Mouse (Mus musculus) spleen, postnatal 36 days (tissue): ENCODE results near the gene Mfsd6.
"Not testable (repeated sequence)": the region's sequence is repeated elsewhere in the genome, so short reads cannot be mapped to it uniquely, and the experiment has no call there.

Experiments used
- DNase-seq, 2 experiments: peaks; one replicate each; pipeline ENCODE4 v3.0.0; 2022; ENCODE audit warnings: low spot score in 2 of 2, mixed read lengths in 1 of 2

Mfsd6 gene

DNA sequence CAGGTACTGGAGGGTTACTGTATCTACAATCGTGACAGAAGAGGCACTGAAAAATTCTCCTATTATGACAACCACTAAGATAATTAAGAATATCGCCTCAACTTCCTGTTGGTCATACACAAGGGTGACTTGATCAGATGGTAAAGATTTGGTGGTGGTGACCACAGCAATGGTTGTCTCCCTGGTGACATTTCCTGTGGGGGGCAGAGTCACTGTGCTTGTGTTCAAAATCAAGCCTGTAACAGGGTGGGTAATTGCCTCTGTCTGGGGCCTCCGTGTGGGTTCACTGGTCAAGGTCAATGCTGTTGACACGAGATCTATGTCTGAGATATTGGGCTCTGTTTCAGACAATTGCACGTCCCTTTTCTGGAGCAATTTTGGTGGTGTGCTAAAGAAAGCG, 18.5 kb downstream of the Mfsd6 start:
- no peak for DNase-seq

DNA sequence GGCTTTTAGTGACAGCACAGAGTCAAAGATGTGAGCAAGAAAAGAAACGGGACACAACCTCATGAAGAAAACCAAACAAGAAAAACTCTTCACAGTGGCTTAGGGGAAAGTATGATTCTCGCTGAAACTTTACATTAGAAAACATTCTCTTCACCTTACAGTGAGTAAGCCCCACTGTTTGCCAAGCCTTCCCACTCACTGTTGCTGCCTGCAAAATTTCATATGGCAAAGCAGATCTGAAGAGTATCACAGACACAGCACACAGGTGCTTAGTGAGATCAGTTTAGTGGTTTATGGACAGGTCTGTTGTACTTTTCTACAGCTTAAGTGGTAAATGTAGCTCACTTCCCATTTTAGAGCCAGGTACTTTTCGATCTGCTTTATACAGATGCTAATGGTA, 20.2 kb downstream of the Mfsd6 start:
- DNase-seq = no peak

DNA sequence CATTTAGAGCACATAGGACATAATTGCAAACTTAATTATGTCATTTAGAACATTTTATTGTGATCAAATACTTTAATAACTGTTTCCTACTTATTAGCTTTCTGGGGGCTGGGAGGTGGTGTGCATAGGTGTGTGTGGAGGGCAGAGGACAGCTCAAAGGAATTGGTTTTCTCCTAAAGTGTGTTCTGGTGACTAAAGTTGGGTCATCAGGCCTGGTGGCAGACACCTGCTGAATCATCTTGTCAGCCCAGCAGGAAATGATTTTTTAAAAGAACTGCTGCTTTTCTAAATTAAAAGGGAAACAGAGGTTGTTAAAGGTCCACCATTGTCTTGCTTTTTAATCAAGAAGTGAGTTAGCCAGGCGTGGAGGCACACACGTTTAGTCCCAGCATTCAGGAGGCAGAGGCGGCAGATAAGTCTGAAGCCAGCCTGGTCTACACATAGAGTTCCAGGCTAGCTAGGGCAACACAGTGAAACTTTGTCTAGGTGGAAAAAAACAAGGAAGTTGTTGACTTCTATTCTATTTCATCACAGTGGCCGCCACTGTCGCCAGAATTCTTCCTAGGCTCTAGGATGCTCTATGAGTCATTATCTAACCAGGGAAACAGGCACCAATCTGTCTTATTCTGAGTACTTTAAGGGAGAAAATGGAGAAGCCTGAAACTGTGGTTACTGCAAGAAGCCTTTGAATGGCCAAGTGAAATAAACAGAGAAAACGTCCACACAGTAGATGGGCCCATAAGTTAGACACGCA, 24.3 kb downstream of the Mfsd6 start:
- DNase-seq = no peak

DNA sequence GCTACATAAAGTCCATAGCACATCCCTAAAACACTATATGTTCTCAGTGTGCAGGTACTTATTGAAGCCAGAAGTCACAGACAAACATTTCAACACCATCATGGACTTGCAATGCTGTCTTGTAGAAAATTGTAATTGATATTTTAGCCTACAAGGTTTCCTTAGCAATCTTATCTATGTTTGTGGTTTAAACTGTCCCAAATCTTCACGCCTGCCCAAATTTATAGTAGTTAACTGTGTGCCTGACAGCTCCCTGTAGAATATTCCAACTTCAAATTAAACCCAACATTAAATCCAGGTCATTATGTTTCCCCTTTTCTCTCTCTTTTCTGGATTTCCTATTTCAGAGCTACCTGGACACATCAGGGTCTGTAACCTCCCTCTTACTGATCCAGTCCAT, 25.3 kb downstream of the Mfsd6 start:
- DNase-seq = no peak

DNA sequence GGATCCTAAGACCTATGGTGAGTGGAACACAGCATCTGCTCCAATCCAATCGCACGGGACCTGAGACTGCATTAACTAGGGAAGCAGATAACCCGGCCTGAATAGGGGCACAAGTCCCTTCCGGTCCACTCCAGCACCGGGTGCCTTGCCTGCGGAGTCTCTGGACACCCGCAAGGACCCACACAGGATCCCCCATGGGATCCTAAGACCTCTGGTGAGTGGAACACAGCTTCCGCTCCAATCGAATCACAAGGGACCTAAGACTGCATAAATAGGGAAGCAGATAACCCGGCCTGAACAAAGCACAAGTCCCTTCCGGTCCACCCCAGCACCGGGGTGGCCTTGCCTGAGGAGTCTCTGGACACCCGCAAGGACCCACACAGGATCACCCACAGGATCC, 32.8 kb downstream of the Mfsd6 start:
- DNase-seq = not testable (repeated sequence)

DNA sequence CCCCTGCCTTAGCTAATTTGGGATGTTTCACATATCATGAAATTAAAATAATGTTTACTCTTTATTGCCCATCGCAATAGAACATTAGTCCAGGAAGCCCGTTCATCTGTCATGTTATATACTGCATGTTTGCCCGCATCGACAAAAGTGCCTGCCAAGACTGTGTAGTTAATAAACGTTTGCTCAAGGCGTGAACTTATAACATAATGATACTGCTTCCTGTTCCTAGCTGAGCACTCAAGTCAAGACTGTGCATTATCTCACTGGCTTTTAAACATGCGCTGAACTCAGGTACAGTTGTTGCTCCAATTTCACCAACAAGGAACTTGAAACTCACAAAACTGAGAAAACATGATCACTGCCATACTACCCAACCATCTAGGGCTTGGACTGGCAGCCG, 39.6 kb downstream of the Mfsd6 start:
- no peak for DNase-seq

DNA sequence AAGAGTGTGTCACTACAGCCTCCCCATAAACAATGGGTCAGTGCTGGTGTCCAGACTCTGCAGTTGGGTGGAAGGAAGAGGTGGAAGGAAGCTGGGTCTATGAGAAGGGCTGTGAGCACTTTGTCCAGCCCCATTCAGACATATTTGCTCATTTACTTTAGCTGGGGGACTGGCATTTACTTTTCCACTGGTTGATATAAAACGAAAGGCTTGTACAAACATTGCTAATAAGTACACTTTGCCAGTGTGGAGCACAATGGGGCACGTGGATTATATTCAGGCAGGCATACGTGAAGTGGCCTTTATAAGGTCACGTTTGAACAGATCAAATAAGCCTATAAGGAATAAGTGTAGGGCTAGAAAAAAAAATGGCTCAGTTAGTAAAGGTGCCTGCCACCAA, 43.7 kb downstream of the Mfsd6 start:
- no peak for DNase-seq

DNA sequence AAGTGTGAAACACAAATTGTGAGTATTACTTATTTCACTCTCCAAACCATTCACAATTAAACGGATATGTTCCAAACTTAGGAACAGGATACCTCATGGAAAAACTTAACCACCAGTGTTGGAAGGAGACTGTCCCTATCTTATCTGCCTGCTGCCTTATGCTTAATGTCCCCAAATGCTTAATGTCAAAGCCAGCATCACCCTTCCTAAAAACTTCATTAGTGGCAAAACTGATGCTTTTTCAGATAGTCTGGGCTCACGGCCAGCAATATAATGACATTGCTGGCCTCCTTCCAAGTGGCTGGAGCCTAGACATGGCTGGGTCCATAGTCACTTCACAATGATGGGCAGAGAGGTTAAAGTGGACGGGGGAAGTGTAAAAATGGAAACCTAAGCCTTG, 50.6 kb downstream of the Mfsd6 start:
- no peak for DNase-seq

DNA sequence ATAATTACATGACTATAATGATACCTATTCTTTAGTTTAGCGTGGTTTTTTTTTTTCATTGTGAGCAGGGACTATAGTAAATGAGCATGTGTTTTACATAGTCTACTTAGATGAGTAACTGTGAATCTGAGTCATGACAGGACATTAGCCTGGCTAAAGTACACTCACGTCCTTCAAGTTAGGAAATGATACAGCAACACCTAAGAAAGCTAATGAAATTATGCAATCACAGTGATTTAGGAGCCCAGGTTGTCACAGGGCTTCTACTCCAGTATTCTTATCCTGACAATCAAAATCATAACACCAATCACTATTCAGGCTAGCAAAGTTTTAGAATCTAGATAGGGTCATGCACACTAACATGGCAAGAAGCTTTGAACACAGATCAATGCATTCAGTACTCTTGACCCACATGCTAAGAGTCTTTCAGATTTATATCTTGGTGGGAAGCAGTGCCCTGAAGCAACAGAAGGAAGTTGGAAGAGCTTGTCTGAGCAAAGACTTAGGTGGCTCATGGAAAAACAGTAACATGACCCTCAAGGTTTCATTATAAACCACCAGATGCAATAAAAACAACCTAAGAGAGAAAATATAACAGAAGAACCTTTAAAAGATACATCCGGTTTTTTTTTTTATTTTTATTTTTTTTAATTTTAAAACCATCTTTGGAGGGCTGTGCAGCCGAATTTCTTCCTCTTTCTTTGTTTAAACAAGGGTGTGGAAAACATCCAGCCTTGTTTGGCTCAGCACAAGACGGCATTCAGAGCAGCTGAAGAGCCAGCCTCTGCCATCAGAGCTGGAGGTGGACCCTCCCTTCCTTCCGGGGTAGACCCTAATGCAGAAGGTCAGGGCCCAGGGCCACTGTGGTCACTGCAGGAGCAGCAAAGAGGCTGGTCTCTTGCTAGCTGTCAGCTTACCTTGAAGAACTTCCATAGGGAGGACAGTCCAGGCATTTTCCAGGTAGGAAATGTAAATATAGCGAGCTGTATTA, 51.4 kb downstream of the Mfsd6 start:
- no peak for DNase-seq

DNA sequence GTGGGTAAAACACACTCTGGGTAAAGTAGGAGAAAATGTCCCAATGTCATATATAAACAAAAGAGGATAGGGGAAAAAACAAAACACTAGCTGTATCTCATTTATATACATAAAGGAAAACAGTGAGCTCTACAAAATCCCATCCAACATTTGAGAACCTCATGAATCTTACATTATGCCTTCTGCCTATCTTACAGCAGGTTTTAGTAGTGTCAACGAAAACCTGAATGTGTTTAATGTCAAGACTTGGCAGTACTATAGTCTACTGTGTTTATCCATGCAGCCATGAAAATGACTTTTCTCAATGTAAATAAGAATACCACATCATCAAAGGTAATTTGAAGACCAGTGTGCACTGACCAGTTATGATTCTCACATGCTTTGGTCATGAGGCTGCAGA, 57.3 kb downstream of the Mfsd6 start:
- no peak for DNase-seq

DNA sequence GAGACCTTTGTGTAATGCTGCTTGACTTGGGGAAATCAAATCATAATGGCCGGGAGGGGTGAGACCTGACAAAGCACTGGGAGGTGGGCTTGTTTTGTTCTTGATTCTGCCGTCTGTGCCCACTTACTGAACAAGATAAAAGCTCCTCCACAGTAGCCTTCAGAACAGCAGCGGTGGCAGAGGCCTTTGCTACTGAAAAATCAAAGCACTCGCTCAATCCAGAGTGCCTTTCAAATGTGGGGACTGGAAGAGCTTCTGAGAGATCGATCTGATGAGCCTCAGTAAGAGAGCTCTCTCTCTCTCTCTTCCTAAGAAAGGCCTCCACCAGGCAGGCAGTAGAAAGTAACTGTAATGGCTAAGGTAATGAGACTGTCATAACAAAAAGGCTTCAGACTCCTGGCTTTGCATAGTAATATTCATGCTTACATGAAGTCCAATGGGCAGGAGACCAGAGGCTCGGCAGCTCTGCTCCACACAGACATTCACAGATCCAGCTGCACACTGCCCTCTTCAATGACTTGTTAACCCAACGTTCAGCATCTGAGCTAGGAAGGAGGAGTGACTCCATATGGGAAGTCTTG, 58.4 kb downstream of the Mfsd6 start:
- DNase-seq = no peak

DNA sequence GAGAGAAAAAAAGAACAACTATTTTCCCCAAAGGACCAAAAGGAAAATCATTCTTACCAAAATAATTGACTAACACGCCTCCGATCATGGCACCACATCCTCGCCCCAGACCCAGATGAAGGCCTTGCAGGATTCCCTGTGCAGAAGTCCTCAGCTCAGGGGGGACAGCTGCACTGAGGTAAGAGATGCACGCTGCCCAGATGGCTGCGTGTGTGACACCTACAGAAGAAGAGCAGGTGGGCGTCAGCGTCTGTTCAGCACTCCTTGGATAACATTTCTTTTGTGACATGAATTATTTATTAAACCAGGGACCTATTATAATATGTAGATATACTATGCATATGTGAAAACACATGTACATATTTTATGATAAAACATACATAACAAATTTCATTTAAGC, 64.0 kb downstream of the Mfsd6 start:
- DNase-seq = no peak

DNA sequence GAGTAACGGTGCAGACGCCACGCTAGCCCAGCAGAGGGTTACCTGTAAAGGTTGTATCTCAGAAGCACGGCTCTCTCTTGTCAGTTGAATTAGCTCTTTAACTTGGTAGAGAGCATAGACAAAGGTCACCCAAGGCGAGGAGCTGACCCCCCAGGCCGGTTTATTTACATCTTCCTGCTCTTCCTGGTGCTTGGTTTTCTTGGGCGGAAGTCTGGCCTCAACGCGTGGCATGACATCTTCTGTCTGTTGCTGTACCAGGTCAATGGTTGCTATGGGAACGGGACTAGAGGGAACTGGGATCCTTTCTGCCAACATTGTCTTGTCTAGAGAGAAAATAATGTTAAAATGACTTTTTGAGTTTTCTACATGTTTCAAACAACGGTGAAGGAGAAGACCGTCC, 66.5 kb downstream of the Mfsd6 start:
- DNase-seq = no peak

DNA sequence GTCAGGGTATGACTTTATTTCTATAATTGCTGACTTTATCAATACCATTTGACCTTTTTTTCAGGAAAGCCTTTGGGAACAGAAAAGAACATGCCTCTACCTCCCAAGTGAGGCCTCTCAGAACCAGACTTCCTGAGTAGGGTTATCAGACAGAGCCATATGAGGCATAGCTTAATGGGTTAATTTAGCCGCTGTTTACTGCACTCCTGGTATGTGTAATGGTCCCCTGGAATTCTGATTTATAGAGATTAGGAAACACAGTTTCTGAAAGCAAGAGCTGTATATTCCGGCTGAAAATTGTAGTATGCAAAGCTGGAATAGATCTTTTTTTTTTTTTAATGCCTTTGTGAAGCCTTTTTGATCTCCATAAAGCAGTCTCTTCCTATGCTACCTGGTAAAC, 67.0 kb downstream of the Mfsd6 start:
- no peak for DNase-seq

DNA sequence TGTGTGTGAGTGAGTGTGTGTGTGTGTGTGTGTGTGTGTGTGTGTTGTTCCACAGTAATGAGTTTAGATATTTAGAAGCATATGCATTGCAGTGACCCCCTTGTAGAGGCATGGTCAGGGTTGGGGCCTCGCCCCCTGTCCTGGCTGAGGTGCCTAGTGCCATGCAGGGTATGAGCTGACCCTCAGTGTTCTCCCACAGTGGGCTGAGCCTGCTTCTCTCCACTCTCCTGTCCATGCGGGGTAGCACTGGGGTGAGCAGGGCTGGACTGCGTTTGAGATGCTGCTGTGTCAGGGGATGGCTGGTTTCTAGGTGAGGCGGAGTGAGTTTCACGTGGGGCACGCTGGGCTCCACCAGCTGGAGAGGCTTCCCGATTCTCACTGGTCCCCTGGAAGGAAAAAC, 69.1 kb downstream of the Mfsd6 start:
- DNase-seq = no peak

DNA sequence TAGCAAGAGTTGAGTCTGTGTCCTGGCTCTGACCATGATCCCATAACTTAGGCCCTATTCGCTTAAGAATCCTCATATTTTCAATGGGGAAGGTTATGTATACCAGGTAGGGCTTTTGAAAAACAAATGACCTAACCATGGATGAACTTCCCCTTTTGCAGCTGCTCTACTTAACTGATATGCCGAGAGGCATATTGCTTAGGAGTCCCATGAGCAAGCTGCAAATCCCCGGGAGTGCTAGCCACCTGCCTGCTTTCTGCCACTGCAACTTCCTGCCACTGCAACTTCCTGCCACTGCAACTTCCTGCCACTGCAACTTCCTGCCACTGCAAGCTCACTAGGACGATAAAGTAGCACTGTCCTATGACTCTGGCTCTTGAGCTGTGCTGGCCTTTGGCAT, 72.1 kb downstream of the Mfsd6 start:
- DNase-seq = peak; percentile 64 to 66

DNA sequence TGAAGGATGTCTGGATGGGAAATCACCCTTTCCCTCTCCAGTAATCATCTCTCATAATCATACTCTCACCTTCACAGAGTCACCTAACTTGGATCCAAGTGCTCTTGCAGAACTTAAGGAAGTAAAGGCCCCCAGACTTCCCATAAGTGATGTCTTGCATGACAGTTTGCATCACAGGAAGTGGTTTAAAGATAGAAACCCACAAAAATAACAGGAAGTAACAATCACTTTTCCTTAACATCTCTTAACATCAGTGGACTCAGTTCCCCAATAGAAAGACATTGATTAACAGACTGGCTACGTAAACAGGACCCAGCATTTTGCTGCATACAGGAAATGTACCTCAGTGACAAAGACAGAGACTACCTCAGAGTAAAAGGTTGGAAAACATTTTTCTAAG, 73.9 kb downstream of the Mfsd6 start:
- DNase-seq = peak; percentile 10 to 44

DNA sequence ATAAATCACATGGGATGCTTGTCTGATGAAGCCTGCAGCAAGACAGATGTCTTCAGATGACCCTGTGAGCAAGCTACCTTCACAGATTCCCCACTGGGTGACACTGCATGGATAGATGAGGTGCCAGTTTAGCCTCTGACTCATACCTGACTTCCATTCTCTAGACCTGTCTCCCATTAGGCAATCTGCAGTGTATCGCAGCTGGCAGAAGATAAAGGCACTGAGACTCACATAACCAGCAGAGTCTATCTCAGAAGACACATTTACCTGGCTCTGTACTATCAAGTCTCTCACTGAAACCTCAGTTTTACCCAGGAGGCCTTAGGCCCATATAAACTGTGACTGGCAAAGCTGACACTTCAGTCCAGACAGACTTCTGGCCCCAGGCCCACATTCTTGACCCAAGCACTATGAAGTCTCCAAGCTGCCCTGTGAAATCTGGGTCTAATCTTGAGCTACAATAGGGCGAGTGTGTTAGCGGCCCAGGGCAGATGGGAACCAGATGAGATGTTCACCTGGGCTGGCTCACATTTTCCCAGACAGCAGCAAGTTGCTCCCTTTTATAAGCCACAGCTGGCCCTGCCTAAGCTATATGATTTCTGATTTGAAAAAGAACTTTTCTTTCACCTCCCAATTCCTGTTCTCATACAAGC, 74.5 kb downstream of the Mfsd6 start:
- no peak for DNase-seq

DNA sequence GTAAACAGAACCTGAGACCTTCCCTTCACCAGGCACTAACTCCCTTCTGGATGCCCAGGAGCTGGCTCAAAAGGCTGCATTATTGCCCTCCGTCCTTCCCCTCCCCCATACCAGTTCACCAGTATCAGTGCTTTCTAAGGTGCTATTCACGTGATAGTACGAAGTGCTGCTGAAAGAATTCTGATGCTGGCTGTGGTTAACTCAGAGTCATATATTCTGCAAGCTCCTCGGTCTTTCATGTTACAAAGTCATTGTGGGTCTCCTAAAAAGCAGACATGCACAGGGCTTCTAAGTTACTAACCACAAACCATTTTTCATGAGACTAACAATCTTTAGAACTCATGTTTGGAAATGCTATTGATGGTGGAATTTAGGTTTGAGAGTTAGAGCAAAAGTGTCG, 77.2 kb downstream of the Mfsd6 start:
- DNase-seq = no peak

DNA sequence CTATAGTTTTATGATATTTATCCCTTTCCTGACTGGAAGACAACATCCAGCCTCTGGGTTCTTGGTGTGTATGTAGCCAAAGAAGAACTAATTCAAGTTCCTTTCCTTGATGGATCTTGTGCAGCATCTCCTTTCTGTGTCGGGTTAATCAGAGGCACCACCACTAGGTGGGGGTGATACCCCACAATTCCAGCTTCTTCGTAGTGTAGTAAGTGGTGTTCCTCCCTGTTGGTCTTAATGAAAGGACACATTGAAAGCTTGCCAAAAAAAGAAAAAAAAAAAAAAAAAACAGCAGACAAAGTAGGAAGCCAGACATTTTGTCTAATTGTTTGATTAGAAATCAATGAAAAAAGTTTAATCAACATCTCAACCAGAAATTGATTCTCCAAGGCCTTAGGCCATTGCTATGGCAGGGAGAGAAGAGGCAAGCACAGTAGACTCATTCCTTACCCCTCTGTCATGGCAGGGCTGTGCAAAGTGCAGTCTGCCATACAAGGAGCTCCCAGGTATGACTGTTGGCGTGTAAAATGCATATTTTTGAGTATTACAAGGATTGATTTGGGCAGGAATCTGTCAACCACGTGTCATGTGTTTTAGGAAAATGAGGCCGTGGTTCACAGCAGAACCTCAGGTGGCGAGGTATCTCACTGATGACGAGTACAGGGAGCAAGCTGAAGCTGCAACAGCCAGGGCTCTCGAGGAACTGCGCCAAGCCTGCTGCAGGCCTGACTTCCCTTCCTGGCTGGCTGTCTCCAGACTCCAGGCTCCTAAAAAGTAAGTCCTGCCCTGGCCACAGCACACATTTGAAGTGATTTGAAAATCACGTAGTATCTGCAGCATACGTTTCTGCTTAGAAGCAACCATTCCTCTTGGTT, 78.9 kb downstream of the Mfsd6 start:
- peak; percentile 65 to 72 for DNase-seq

DNA sequence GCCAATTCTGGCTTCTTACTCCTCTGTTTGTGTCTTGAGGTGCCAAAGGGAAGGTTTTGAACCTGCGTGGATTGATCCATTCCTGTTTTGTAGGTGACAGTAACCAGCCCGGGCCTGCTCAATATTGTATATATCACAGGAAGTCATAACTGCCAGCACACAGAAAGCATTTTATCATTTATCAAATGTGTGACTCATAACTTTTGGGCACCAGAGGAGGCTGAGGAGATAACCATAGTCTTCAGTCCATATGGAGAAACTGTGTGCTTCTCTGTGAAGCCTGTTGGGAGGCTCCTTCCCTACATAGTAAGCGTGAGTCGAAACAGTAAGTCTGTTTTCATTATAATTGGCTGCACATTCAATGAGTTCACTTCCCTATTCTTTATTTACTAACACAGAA, 86.5 kb downstream of the Mfsd6 start:
- DNase-seq = no peak
